ENCODE assay signal across 8 mouse cellular contexts in the genomic region with DNA sequence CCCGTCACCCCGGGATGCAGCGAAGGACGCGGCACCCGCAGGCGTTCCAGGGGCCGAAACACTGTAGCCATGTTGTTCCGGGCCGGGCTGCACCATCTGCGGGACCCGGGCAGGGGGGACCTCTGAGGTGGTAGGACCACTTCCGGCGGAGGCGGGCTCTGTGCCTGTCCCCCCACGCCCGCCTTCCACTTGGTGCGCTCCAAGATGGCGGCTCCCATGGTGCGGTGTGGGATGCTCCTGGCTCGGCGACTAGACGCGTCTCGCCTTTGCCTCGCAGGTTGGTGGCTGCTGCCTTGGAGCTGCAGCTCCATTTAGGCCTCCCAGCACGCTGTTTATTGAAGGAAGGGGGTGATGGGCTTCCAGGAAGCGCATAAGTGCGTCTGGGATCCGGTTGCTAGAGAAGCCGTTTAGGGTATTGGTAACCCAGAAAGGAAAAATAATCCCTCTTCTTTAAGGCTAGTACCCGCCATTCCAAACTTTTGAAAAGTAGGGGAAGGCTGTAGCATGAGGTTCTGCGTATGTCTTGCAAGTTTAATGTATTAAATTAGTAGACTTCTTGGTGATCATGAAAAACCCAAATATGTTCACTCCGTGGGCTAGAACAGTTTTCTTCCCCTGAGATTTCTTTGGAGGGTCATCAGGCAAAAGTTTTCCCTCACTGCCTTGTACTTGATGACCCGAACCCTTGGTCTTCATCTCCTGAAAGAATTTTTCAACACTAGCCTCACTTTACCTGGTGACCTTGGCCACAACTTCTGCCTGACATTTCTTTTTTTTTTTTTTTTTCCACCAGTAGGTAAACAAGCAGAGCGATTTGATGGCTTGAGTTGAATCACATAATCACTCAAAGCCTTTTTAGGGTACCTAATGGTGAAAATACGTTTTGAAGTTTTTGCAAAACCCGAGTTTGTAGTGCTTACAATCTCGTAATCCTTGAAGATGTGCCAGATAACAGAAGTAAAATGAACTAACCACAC. TPM values are rescaled to one million over a fixed set of nuclear protein-coding genes. Genes with fewer than 3 reads are reported as not detected.
DNase-seq lines count a peak whose midpoint lies in the region; ATAC-seq and TF ChIP-seq lines count a peak whose summit lies in the region.

TSS of gene Ptcd2 (minus strand) at position 107 of the 977 bp plus-strand sequence.
TSS of gene Mrps27 (plus strand) at position 188 of the 977 bp plus-strand sequence.

- peak within 1 kb of the TSS; percentile 85 for H3K9ac ChIP-seq in lung, postnatal 0 days (replicated peaks; ENCODE audit: low read depth)

- DNase-seq in MN1 (ENCODE audit: low spot score), result peak; percentile 99
- peak; percentile 97 for DNase-seq in cerebellum, adult 9-10 months
- peak; percentile 98 for DNase-seq in hindbrain, embryonic 10.5 days (ENCODE audit: low spot score)
- peak; percentile 97 for DNase-seq in layer of hippocampus, adult 9-11 months
- DNase-seq in lung, postnatal 0 days (ENCODE audit: low spot score), result peak; percentile 96
- peak; percentile 95 for DNase-seq in ovary, postnatal 14 days (ENCODE audit: low spot score)
- DNase-seq in thymus, postnatal 14 days, result peak; percentile 99

- no peaks in the 10 kb centered on the region for H3K9me3 ChIP-seq in hindbrain, embryonic 10.5 days
- H3K9me3 ChIP-seq in lung, postnatal 0 days (ENCODE audit: low read length), result no peaks in the 10 kb centered on the region

- H3K4me3 ChIP-seq in hindbrain, embryonic 10.5 days, result peak within 1 kb of the TSS; percentile 85
- peak within 1 kb of the TSS; percentile 92 for H3K4me3 ChIP-seq in lung, postnatal 0 days (ENCODE audit: low read depth, low read length)

- H3K4me1 ChIP-seq in hindbrain, embryonic 10.5 days (replicated peaks), result peaks cover 20% of the 10 kb centered on the region
- H3K4me1 ChIP-seq in lung, postnatal 0 days (ENCODE audit: insufficient read depth, low read depth, low read length), result peaks cover 5% of the 10 kb centered on the region; the same call in 1 of the 2 replicates

- ATAC-seq in frontal cortex, adult (ENCODE audit: low TSS enrichment), result peak; percentile 95
- peak; percentile 99 for ATAC-seq in lung, postnatal 0 days

- no peak for TF ChIP-seq EP300 in lung, postnatal 0 days (IDR thresholded peaks at IDR 0.05)

- peaks cover 55% of the 10 kb centered on the region for H3K36me3 ChIP-seq in hindbrain, embryonic 10.5 days
- H3K36me3 ChIP-seq in lung, postnatal 0 days (ENCODE audit: insufficient read depth, low read length), result peaks cover 14% of the 10 kb centered on the region

- no peaks in the 10 kb centered on the region for H3K27me3 ChIP-seq in hindbrain, embryonic 10.5 days (ENCODE audit: insufficient read depth, poor library complexity, severe bottlenecking)
- H3K27me3 ChIP-seq in lung, postnatal 0 days (replicated peaks; ENCODE audit: insufficient read depth, low read length), result no peaks in the 10 kb centered on the region

- WGBS in hindbrain, embryonic 10.5 days, result 4% methylated on average over 39 of the region's 39 CpGs
- 1% methylated on average over 39 of the region's 39 CpGs for WGBS in lung, postnatal 0 days

- peak within 1 kb of the TSS; percentile 94 for H3K27ac ChIP-seq in hindbrain, embryonic 10.5 days
- peak within 1 kb of the TSS; percentile 83 for H3K27ac ChIP-seq in lung, postnatal 0 days (ENCODE audit: low read length)

- peak within 1 kb of the TSS; percentile 69 for H3K4me2 ChIP-seq in lung, postnatal 0 days (replicated peaks; ENCODE audit: low read depth, low read length)

- TF ChIP-seq CTCF in lung, postnatal 0 days (IDR thresholded peaks at IDR 0.05), result peak; percentile 31

RNA-seq across cellular contexts. Expression of gene Ptcd2, which starts in this region (rescaled TPM):
- 50.2 and 51.8 TPM in 2 replicates for polyA plus RNA-seq in hindbrain, embryonic 10.5 days (2016; fragmentation: Nextera tagmentation; extraction: Ambion mirVana)
- 22.9 and 25.3 TPM in 2 replicates for polyA plus RNA-seq in lung, postnatal 0 days (2015; fragmentation: Nextera tagmentation; extraction: Ambion mirVana)

RNA-seq across cellular contexts. Expression of gene Mrps27, which starts in this region (rescaled TPM):
- 68.3 and 74.1 TPM in 2 replicates for polyA plus RNA-seq in hindbrain, embryonic 10.5 days (2016; fragmentation: Nextera tagmentation; extraction: Ambion mirVana)
- polyA plus RNA-seq in lung, postnatal 0 days (2015; fragmentation: Nextera tagmentation; extraction: Ambion mirVana), result 19.2 and 20.4 TPM in 2 replicates

Comparison
In these comparisons a context has a peak if more than half of its experiments do, and no peak if none do; other contexts are left out.
1. Peak in every context shown above with its lines: DNase-seq, ATAC-seq, H3K4me3 ChIP-seq and H3K27ac ChIP-seq.